Mouse (Mus musculus) cerebellum, adult (tissue): ENCODE results near the gene Phactr2.

Source experiments
- ATAC-seq: cut with Nextera tagmentation; 2 replicates; pipeline ENCODE4 v1.9.2; 2017; ENCODE audit warnings: mild to moderate bottlenecking, moderate library complexity, mixed read lengths; ENCODE audit not compliant: insufficient number of reproducible peaks, low FRiP score, low TSS enrichment

The Phactr2 gene

GRCm38 (mm10) chr10:13412202-13412923, 61.8 kb downstream of the Phactr2 start:
- ATAC-seq, result peak; percentile 86

- ATAC-seq, result no peak
Measured at GRCm38 (mm10) chr10:13411056-13411455, 63.2 kb downstream of the Phactr2 start.

- no peak for ATAC-seq
Measured at GRCm38 (mm10) chr10:13401971-13402370, 72.2 kb downstream of the Phactr2 start.

- ATAC-seq, result no peak
Measured at GRCm38 (mm10) chr10:13395753-13396152, 78.5 kb downstream of the Phactr2 start.

- no peak for ATAC-seq
Measured at GRCm38 (mm10) chr10:13394000-13394399, 80.2 kb downstream of the Phactr2 start.

GRCm38 (mm10) chr10:13388116-13388922, 85.9 kb downstream of the Phactr2 start:
- ATAC-seq, result 0 out of 2 replicates have a peak, but pooled peaks have one; percentile 26

- no peak for ATAC-seq
Measured at GRCm38 (mm10) chr10:13384866-13385265, 89.3 kb downstream of the Phactr2 start.

- ATAC-seq, result no peak
Measured at GRCm38 (mm10) chr10:13377895-13378294, 96.3 kb downstream of the Phactr2 start.

- no peak for ATAC-seq
Measured at GRCm38 (mm10) chr10:13376428-13377260, 97.6 kb downstream of the Phactr2 start.

- ATAC-seq, result no peak
Measured at GRCm38 (mm10) chr10:13375820-13376219, 98.4 kb downstream of the Phactr2 start.

GRCm38 (mm10) chr10:13369581-13370375, 104.4 kb downstream of the Phactr2 start:
- ATAC-seq, result no peak

- no peak for ATAC-seq
Measured at GRCm38 (mm10) chr10:13364286-13364580, 110.0 kb downstream of the Phactr2 start.

- no peak for ATAC-seq
Measured at GRCm38 (mm10) chr10:13363499-13364285, 110.5 kb downstream of the Phactr2 start.

- no peak for ATAC-seq
Measured at GRCm38 (mm10) chr10:13360913-13361312, 113.3 kb downstream of the Phactr2 start.

GRCm38 (mm10) chr10:13359846-13360245, 114.4 kb downstream of the Phactr2 start:
- no peak for ATAC-seq

- 0 out of 2 replicates have a peak, but pooled peaks have one; percentile 36 for ATAC-seq
Measured at GRCm38 (mm10) chr10:13358679-13359078, 115.5 kb downstream of the Phactr2 start.

GRCm38 (mm10) chr10:13346609-13347290, 127.5 kb downstream of the Phactr2 start:
- no peak for ATAC-seq

- ATAC-seq, result no peak
Measured at GRCm38 (mm10) chr10:13340583-13340982, 133.6 kb downstream of the Phactr2 start.

- ATAC-seq, result no peak
Measured at GRCm38 (mm10) chr10:13336964-13337363, 137.2 kb downstream of the Phactr2 start.
